Mouse (Mus musculus) cerebellum, adult 9-10 months (tissue): ENCODE measurements at regions not wholly inside any gene's neighbourhood (a gene's known extent, or its start where the extent isn't known, plus 50 kb on each side); places are given as distances from the start of the nearest gene placed in this dataset.

ENCODE experiments used
- DNase-seq: peaks from one replicate; pipeline ENCODE4 v3.0.0; 2022

DNA sequence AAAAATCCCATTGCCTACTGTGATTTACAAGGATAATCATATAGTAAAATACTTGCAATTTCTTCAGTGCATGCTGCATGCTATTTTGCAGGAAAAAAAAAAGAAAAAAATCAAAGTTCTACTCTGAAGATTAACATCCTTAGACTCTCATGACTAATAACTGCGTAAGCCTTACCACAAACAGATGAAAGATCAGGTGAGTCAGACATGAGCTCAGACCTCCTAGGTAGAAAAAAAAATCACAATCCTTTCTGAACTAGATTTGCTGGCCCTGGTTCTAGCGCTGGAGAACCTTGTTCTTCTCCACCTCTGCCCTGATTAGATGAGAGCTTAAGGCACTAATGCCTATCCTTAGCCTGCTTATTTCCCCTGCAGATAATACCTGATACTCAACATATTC lies 96.1 kb upstream of the Snap25 start:
- DNase-seq: no peak

DNA sequence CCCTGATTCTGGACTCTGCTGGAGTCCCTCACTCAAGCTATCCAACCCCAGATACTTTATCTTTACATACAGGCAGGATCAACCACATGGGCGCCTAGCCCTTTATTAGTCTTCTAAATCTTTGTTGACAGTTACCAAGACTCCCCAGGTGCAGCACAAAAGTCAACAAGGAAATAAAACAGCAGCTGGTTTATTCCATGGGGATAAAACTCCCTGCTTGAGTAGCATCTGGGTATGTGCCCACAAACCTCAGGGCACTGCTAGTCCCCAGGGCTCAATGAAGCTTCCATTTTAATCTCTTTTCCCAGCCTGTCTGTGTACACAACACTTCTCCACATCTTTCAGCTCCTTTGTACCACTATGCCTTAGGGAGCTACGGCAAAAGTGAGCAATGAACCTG lies 95.1 kb upstream of the Snap25 start:
- DNase-seq: no peak

DNA sequence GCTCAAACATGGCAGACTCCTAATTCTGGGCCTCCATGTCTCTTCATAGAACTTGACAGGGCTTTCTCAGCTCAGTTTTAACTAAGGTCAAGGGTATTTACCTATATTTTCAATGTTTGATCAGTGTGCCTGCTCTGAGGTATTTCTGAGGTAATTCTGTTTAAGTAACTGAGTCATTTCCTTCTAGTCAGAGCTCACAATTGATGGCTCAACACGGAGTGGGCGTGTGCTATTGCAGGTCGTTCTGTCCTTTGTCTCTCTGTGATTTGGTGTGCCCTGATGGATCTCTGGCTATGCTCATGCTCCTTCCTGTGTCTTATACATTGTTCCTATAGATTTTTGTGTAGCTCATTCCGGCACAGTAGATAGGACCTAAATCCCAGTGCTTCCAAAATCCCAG lies 92.9 kb upstream of the Snap25 start:
- no peak for DNase-seq

DNA sequence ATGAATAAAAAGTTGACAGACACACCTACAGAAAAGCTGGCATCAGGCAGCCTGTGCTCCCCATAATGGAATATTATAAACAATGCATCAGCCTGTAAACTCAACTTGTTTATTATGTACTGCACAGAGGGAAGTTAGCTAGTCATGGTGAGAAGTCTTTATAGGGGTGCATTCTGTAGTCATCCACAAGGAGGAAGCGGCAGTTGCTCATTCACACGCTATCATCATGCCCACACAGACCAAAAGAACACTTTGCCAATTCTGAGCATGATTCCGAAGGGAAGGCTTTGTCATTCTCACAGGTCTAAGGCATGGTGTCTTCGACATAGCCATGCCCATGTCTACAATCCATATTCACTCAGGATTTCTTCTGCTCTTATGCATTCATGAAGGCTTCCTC lies 92.3 kb upstream of the Snap25 start:
- no peak for DNase-seq

DNA sequence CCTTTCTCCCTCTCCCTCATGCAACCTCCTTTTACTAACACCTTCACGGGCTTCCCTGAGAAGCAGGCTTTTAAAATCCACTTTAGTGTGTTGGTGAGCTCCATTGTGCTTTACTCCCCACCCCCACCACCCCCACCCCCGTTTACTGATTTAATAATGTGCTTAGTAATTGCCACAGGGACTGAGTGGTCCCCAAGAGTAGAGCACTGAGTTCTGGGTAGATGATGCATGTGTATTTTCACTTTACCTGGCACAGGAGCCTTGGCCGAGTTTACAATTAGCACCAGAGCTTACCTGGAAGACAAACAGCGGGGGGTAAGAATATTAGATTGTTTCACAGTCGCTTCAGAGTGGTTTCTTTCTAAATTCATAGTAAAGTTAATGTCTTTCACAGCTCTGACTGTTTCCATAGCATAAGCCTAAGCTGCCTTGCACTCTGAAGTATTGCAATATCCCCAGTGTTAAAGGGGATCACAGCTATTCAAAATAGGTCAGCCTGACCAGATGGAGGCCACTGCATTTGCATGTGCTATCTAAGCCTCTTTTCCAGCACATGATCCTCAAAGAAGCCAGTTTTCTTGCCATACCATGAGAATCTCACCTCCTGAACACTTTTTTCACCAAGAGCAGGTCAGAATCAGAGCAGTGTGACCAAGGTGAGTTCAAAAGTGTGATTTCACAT lies 89.3 kb upstream of the Snap25 start:
- DNase-seq: peak; percentile 14

DNA sequence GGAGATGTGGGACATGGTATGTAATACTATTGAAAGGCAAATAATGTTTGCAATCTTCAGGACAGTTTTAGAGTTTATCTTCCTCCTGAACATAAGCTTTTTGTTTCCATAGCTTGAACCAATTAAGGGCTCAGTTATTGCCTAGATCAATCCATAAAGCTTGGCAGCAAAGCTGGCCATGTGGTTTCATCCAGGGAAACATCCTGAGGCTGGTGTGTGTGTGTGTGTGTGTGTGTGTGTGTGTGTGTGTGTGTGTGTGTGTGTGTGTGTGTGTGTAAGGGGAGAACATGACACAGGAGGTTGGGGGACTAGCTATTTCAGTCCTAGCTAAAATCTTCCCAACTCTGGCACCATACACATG lies 88.8 kb upstream of the Snap25 start:
- no peak for DNase-seq

DNA sequence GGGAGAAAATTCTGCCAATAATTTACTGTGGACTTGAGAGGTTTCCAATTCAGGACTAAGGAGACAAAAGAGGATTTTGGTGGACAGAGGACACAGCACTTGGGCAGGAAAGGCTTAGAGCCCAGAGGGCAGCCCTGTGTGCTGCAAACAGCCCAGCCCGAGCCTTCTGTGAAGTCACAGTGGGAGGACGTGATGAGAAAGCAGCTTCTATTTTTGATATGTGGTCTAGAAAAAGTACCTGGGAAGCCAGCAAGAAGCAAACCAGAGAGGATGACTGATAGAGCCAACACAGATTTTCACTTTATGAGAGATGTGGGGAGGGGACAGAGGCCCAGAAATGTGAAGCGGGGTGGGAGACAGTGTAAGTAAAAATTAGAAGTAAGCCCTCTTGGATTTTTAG lies 66.3 kb upstream of the Snap25 start:
- peak; percentile 71 for DNase-seq

DNA sequence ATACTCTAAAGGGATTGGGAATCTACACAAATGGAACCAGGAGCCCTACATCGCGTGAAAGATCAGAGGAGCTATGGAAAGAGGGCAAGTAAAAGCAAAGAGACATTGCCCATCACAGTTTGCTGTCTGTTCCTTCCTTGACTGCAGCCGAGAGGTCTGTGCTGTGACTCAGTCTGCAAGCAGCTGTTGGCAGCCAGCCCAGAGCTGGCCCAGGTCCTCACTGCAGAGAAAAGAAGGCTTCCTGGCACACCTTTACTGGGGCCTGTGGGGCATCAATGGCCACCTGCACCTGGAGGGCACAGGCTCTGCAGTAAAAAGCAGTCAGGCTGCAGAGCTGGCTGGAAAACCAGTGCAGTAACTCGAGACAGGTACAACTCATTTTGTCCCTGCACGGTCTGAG lies 64.6 kb upstream of the Snap25 start:
- DNase-seq: peak; percentile 96

DNA sequence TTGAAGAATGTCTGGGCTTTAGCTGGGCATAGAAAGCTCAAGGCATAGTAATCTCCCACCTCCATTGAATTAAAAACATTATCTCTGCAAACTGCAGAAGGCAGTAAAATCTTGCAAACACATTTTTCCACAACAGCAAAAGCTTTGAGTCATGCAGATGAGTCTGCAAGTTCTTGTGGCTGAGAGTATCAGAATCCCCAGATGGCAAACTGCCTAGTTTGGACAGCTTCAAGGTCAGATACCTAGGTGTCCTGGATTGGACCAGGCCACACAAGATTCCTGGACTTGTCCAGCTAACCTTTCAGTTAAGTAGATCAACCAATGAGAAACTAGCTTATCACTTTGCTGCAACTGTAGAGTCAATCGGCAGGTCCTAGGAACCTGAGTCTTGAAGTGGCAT lies 62.5 kb upstream of the Snap25 start:
- no peak for DNase-seq

DNA sequence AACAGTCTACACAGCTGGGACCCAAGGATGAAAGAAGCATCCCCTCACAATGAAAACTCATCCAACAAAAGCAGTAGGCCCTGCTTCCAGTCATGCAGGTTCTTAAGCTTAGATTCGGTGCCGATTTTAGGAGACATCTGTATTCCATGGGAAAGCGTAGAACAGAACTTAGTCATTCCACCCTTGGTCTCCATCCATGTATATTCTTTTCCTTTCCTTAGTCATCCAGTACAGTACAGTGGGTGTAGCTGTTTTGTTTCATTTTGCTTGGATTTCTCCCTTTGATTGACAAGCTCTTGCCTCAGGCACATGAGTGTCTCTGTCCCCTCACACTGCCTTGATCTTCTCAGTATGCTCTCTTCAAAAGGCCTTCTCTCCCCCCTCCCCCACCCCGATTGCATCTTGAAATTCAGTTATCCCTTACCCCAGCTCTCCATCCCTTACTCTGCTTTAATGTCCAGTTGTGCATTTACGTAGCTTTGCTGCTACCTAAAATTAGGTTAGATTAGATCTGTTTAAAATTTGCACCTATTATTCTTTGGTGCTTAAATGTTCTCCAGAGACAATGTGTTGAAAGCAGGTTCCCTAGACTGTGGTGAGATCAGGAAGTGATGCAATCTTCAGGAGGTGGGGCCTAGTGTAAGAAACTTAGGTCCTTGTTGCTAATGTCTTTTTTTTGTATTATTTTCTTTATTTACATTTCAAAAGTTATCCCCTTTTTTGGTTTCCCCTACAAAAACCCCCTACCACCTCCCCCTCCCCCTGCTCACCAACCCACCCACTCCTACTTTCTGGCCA lies 60.8 kb upstream of the Snap25 start:
- DNase-seq: no peak
